Mouse (Mus musculus) G1E-ER4 (cell line): ENCODE results near the gene Gm10801. TPM values are rescaled to one million over a fixed set of nuclear protein-coding genes. Genes with fewer than 3 reads are reported as not detected.
"Not testable (repeated sequence)": the region's sequence is repeated elsewhere in the genome, so short reads cannot be mapped to it uniquely, and the experiment has no call there.

Experiments used
- GATA1 ChIP-seq: IDR thresholded peaks from one replicate; pipeline ENCODE4 v1.8.0; 2012; ENCODE audit warnings: low read length, inconsistent platforms
- polyA plus RNA-seq: library from polyadenylated mRNA; stranded (reverse); fragments of >175 nt; gene quantifications from 2 replicates; pipeline ENCODE4 v1.2.3, GENCODE M21; 2012

The Gm10801 gene
- 3.7 and 6.0 TPM in 2 replicates for polyA plus RNA-seq

DNA sequence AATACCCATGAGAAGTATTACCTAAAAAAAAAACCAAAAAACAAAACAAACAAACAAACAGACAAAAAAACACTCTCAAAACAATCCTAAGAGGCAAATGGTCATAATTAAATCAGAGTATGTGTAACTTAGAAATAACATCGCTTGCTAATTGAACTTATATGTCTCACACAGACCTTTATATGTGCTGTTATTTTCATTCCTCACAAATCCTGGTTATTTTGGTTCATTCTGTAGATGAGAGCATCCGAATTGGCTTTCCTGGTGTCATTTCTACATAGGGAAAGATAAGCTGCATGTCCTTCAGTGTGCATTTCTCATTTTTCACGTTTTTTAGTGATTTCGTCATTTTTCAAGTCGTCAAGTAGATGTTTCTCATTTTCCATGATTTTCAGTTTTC, at the start of gene Gm10801:
Gene Gm10801, plus strand, starts transcription at position 301 of the 400 bp plus-strand sequence.
- TF ChIP-seq GATA1 = not testable (repeated sequence)

DNA sequence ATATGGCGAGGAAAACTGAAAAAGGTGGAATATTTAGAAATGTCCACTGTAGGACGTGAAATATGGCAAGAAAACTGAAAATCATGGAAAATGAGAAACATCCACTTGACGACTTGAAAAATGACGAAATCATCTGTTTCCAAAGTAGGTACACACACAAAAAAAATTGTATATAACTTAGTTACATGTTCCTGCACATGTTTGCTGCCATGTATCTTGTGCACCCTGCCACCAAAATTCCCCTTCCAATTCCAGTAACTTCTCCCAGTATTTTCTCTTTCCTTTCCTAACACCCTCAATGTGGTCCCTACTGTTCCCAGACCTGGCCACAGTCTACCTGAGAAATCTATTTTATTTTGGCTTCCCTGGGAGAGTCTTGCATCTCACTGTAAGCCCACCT, 5.2 kb downstream of the Gm10801 start, which contains the start of gene Gm10800:
Gene Gm10800, minus strand, starts transcription at position 101 of the 400 bp plus-strand sequence.
- not testable (repeated sequence) for TF ChIP-seq GATA1

DNA sequence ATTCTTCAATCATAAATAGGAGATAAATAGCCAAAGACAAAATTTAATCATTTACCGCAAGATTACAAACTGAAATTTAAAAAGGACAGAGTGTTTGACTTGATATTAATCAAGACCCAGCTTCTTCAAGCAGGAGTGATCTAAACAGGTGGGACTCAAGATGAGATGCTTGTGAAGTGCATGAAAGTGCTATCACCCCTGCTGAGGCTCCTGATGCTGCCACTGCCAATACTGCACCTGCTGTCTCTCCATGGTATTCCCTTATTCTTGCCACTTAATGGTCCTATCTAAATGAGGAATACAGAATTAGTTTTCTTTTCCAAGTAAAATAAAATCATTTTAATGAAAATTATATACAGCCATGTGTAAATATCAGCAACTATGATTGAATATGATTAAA, 35.5 kb downstream of the Gm10801 start:
- no peak for TF ChIP-seq GATA1

Other genes starting within 250 kb of the Gm10801 start
- gene Gm10800, start 5.1 kb downstream of the Gm10801 start, polyA plus RNA-seq = 13.1 and 24.5 TPM in 2 replicates